ENCODE assay signal across 8 mouse cellular contexts in the genomic region with DNA sequence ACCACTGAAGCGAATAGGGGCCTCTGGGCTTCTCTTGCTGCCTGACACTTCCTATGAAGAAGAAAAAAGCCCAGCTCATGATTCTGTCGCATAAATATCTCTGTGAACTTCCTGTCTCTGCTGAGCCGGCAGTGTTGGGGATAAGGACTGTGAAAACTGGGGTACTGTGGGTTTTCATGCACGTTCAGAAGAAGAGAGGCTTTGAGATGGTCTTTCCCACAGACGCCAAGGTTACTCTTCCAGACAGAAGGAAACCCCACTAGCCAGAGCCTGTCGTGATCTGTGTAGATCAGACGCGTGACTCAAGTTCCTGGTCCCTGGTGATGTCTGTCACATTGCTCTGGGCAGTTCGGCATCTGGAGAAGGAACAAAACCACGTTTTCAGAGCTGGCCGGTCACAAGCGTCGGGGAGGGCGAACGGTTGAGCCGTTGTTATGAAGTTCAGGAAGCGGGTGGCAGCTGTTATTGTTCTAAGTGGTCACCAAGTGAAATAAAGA. TPM values are rescaled to one million over a fixed set of nuclear protein-coding genes. Genes with fewer than 3 reads are reported as not detected.
A peak's percentile ranks its signal among the peaks of the same experiment; 100 is the strongest.
DNase-seq lines count a peak whose midpoint lies in the region; ATAC-seq and TF ChIP-seq lines count a peak whose summit lies in the region.

No protein-coding gene starts in this region.

- no peaks in the 10 kb centered on the region for H3K9me3 ChIP-seq in CH12.LX (replicated peaks; ENCODE audit: low read length)
- no peaks in the 10 kb centered on the region for H3K9me3 ChIP-seq in heart, embryonic 10.5 days
- no peaks in the 10 kb centered on the region for H3K9me3 ChIP-seq in kidney, embryonic 16.5 days (ENCODE audit: low read length)

- peak overlapping the region; percentile 72 for H3K27ac ChIP-seq in CH12.LX (ENCODE audit: insufficient read depth, low read depth)
- H3K27ac ChIP-seq in heart, embryonic 10.5 days: peak overlapping the region; percentile 74
- peak overlapping the region; percentile 87 for H3K27ac ChIP-seq in kidney, embryonic 16.5 days (ENCODE audit: low read length)

- 0 out of 2 replicates have a peak, but pooled peaks have one; percentile 25 for ATAC-seq in kidney, embryonic 16.5 days (ENCODE audit: low FRiP score, low TSS enrichment)
- no peak for ATAC-seq in megakaryocyte-erythroid progenitor cell, adult 5-6 weeks (replicated peaks; ENCODE audit: low FRiP score, low TSS enrichment, poor library complexity, severe bottlenecking)

- in situ Hi-C loops in CH12.LX (cut with MboI; ENCODE audit: low pct_ligation_motif_present, low pct_unique_long_range_greater_than_20kb, low sequenced_read_pairs): no loop called here

- peaks cover 54 to 82% of the 10 kb centered on the region in 2 experiments for H3K36me3 ChIP-seq in CH12.LX (replicated peaks in 1 of 2; ENCODE audit: control insufficient read depth in 1 of 2, insufficient read depth in 1 of 2, low read length in 1 of 2)
- no peaks in the 10 kb centered on the region for H3K36me3 ChIP-seq in heart, embryonic 10.5 days
- H3K36me3 ChIP-seq in kidney, embryonic 16.5 days (ENCODE audit: insufficient read depth, low read length): no peaks in the 10 kb centered on the region

- peak overlapping the region; percentile 54 for H3K9ac ChIP-seq in CH12.LX (ENCODE audit: insufficient read depth, low read depth)
- 0 out of 2 replicates have a peak overlapping the region, but pooled peaks have one; percentile 7 for H3K9ac ChIP-seq in kidney, embryonic 16.5 days (replicated peaks; ENCODE audit: low read length)

- dilution Hi-C loops in CH12.LX (cut with MboI; ENCODE audit: extremely low pct_ligation_motif_present, extremely low pct_unique_long_range_greater_than_20kb, low sequenced_read_pairs): no loop called here

- no peak for TF ChIP-seq EP300 in CH12.LX (IDR thresholded peaks at IDR 0.05; ENCODE audit: low read length)

- TF ChIP-seq POLR2A in CH12.LX (IDR thresholded peaks at IDR 0.05; ENCODE audit: low read depth, low read length): no peak

- peak overlapping the region; percentile 31 for H3K4me2 ChIP-seq in CH12.LX (ENCODE audit: insufficient read depth, low read depth, poor library complexity, severe bottlenecking)
- no peak overlapping the region for H3K4me2 ChIP-seq in kidney, embryonic 16.5 days (replicated peaks; ENCODE audit: low read depth, low read length)

- peaks cover 35 to 88% of the 10 kb centered on the region in 2 experiments for H3K4me1 ChIP-seq in CH12.LX (ENCODE audit: control insufficient read depth in 1 of 2, insufficient read depth in 2 of 2)
- peaks cover 19% of the 10 kb centered on the region; the same call in 1 of the 2 replicates for H3K4me1 ChIP-seq in heart, embryonic 10.5 days
- peaks cover 6% of the 10 kb centered on the region; the same call in 1 of the 2 replicates for H3K4me1 ChIP-seq in kidney, embryonic 16.5 days (ENCODE audit: insufficient read depth, low read length)

- peaks cover 35% of the 10 kb centered on the region for H3K79me2 ChIP-seq in CH12.LX (replicated peaks; ENCODE audit: control insufficient read depth, extremely low read depth, insufficient read depth, poor library complexity, severe bottlenecking)

- WGBS in heart, embryonic 10.5 days: 56% methylated on average over 17 of the region's 17 CpGs
- WGBS in kidney, embryonic 16.5 days: 49% methylated on average over 17 of the region's 17 CpGs

- TF ChIP-seq RAD21 in CH12.LX (IDR thresholded peaks at IDR 0.05; ENCODE audit: low read depth, low read length): no peak

- TF ChIP-seq CTCF in CH12.LX (conservative IDR thresholded peaks at IDR 0.05 in 1 of 2, IDR thresholded peaks at IDR 0.05 in 1 of 2; ENCODE audit: low read depth in 2 of 2, low read length in 2 of 2): no peak

- no peak overlapping the region for H3K4me3 ChIP-seq in CH12.LX (replicated peaks in 1 of 3; ENCODE audit: low read depth in 2 of 3, low read length in 2 of 3, poor library complexity in 1 of 3)
- no peak overlapping the region for H3K4me3 ChIP-seq in heart, embryonic 10.5 days
- H3K4me3 ChIP-seq in kidney, embryonic 16.5 days (ENCODE audit: low read length): no peak overlapping the region

- no peaks in the 10 kb centered on the region for H3K27me3 ChIP-seq in CH12.LX (replicated peaks)
- no peaks in the 10 kb centered on the region for H3K27me3 ChIP-seq in heart, embryonic 10.5 days (ENCODE audit: insufficient read depth, poor library complexity, severe bottlenecking)
- H3K27me3 ChIP-seq in kidney, embryonic 16.5 days (ENCODE audit: insufficient read depth, low read length): no peaks in the 10 kb centered on the region

- DNase-seq in embryo, embryonic 10 days (ENCODE audit: low spot score): peak; percentile 31
- DNase-seq in embryo, embryonic 10.5 days (ENCODE audit: low spot score): no peak
- no peak for DNase-seq in CH12.LX (ENCODE audit: extremely low read depth)
- no peak for DNase-seq in heart, embryonic 10.5 days (ENCODE audit: low spot score)
- DNase-seq in lung, postnatal 36 days: peak; percentile 88
- no peak for DNase-seq in cerebellum, postnatal 14 days

TF ChIP-seq in CH12.LX, 34 proteins besides CTCF, POLR2A, EP300 and RAD21:
- TF ChIP-seq TCF12 (IDR thresholded peaks at IDR 0.05; ENCODE audit: low read depth, low read length) (no peak), MXI1 (IDR thresholded peaks at IDR 0.05; ENCODE audit: low read depth, low read length) (peak; percentile 61), BHLHE40 (IDR thresholded peaks at IDR 0.05; ENCODE audit: low read depth, low read length) (peak; percentile 74), MEF2A (IDR thresholded peaks at IDR 0.05; ENCODE audit: borderline replicate concordance, low read depth, low read length) (0 out of 2 replicates have a peak, but pooled peaks have one; percentile 12), MAX (IDR thresholded peaks at IDR 0.05; ENCODE audit: low read length) (peak; percentile 19; the same call in 1 of the 2 replicates)

RNA-seq across cellular contexts. Expression of a gene that starts 20.1 kb away (rescaled TPM):
- total RNA-seq in CH12.LX (2012; rRNA removed) (80.9 and 97.1 TPM in 2 replicates), CH12.LX (2014; rRNA removed) (106 and 112 TPM in 2 replicates)
- polyA plus RNA-seq in CH12.LX (2012; ENCODE audit: insufficient read length, low read depth): 109 TPM in 2 replicates
- polyA plus RNA-seq in heart, embryonic 10.5 days (2016; fragmentation: Nextera tagmentation; extraction: Ambion mirVana): 5.1 and 6.0 TPM in 2 replicates
- polyA plus RNA-seq in kidney, embryonic 16.5 days (2015; fragmentation: Nextera tagmentation; extraction: Ambion mirVana): 8.6 and 9.1 TPM in 2 replicates
- total RNA-seq in megakaryocyte-erythroid progenitor cell, adult 5-6 weeks (2014; fragmentation: Nextera tagmentation): 86.4 and 96.9 TPM in 2 replicates
- total RNA-seq in megakaryocyte-erythroid progenitor cell, adult 5-6 weeks (2017): 48.1 and 59.8 TPM in 2 replicates

Comparison
In these comparisons a context has a peak if more than half of its experiments do, and no peak if none do; other contexts are left out.
1. DNase-seq: peak in embryo, embryonic 10 days (single experiment) and lung, postnatal 36 days (single experiment); none in embryo, embryonic 10.5 days (single experiment), CH12.LX (single experiment), heart, embryonic 10.5 days (single experiment) and cerebellum, postnatal 14 days (0 of 2).
2. RNA of a gene that starts 20.1 kb away (polyA plus RNA-seq): 109 TPM in CH12.LX; 8.6 to 9.1 TPM in kidney, embryonic 16.5 days and 5.1 to 6.0 TPM in heart, embryonic 10.5 days; every median in the first group is over 10 times any median in the second.
3. Peak in every context shown above with its lines, with median percentiles within 50 percentile points of each other: H3K27ac ChIP-seq.